Mouse (Mus musculus): Measurements from ENCODE around the gene Usp32.

Usp32 gene

GRCm38 (mm10) chr11:84979351-84979750 is 160.6 kb downstream of the Usp32 start:
- DNase-seq (ENCODE audit: low spot score in 2 of 2), result no peak

GRCm38 (mm10) chr11:84978113-84978512 is 161.8 kb downstream of the Usp32 start:
- peak in 1 of 2 experiments; percentile 66 for DNase-seq (ENCODE audit: low spot score in 2 of 2)

- no peak for DNase-seq (ENCODE audit: low spot score in 2 of 2)
These were observed 162.5 kb downstream of the Usp32 start for GRCm38 (mm10) chr11:84977385-84977952.

- no peak for DNase-seq (ENCODE audit: low spot score in 2 of 2)
These were observed 163.3 kb downstream of the Usp32 start for GRCm38 (mm10) chr11:84976706-84977105.

GRCm38 (mm10) chr11:84974582-84974981 is 165.4 kb downstream of the Usp32 start:
- DNase-seq (ENCODE audit: low spot score in 2 of 2), result no peak

- no peak for DNase-seq (ENCODE audit: low spot score in 2 of 2)
These were observed 166.3 kb downstream of the Usp32 start for GRCm38 (mm10) chr11:84973661-84974060.

- peak in 1 of 2 experiments; percentile 30 for DNase-seq (ENCODE audit: low spot score in 2 of 2)
These were observed 167.9 kb downstream of the Usp32 start for GRCm38 (mm10) chr11:84972067-84972466.

- DNase-seq (ENCODE audit: low spot score in 2 of 2), result no peak
These were observed 171.2 kb downstream of the Usp32 start for GRCm38 (mm10) chr11:84968775-84969174.

GRCm38 (mm10) chr11:84968309-84968708 is 171.7 kb downstream of the Usp32 start:
- no peak for DNase-seq (ENCODE audit: low spot score in 2 of 2)

- DNase-seq (ENCODE audit: low spot score in 2 of 2), result no peak
These were observed 172.8 kb downstream of the Usp32 start for GRCm38 (mm10) chr11:84967113-84967512.

GRCm38 (mm10) chr11:84966696-84967095 is 173.3 kb downstream of the Usp32 start:
- no peak for DNase-seq (ENCODE audit: low spot score in 2 of 2)

- DNase-seq (ENCODE audit: low spot score in 2 of 2), result no peak
These were observed 176.4 kb downstream of the Usp32 start for GRCm38 (mm10) chr11:84963556-84963955.

GRCm38 (mm10) chr11:84962536-84962935 is 177.4 kb downstream of the Usp32 start:
- DNase-seq (ENCODE audit: low spot score in 2 of 2), result no peak

GRCm38 (mm10) chr11:84961571-84961970 is 178.4 kb downstream of the Usp32 start:
- no peak for DNase-seq (ENCODE audit: low spot score in 2 of 2)

- no peak for DNase-seq (ENCODE audit: low spot score in 2 of 2)
These were observed 179.2 kb downstream of the Usp32 start for GRCm38 (mm10) chr11:84960780-84961179.

GRCm38 (mm10) chr11:84960291-84960690 is 179.7 kb downstream of the Usp32 start:
- no peak for DNase-seq (ENCODE audit: low spot score in 2 of 2)

- no peak for DNase-seq (ENCODE audit: low spot score in 2 of 2)
These were observed 180.2 kb downstream of the Usp32 start for GRCm38 (mm10) chr11:84959701-84960181.

GRCm38 (mm10) chr11:84959181-84959580 is 180.8 kb downstream of the Usp32 start:
- no peak for DNase-seq (ENCODE audit: low spot score in 2 of 2)

GRCm38 (mm10) chr11:84958271-84958630 is 181.7 kb downstream of the Usp32 start:
- no peak for DNase-seq (ENCODE audit: low spot score in 2 of 2)

GRCm38 (mm10) chr11:84957591-84958270 is 182.2 kb downstream of the Usp32 start, which contains the start of gene Car4:
Gene Car4 (plus strand): TSS chr11:84957786.
- DNase-seq (ENCODE audit: low spot score in 2 of 2), result no peak

GRCm38 (mm10) chr11:84957171-84957570 is 182.8 kb downstream of the Usp32 start:
- DNase-seq (ENCODE audit: low spot score in 2 of 2), result no peak

- DNase-seq (ENCODE audit: low spot score in 2 of 2), result no peak
These were observed 183.6 kb downstream of the Usp32 start for GRCm38 (mm10) chr11:84956400-84956799.

- DNase-seq (ENCODE audit: low spot score in 2 of 2), result no peak
These were observed 187.3 kb downstream of the Usp32 start for GRCm38 (mm10) chr11:84952611-84953010.

Measured in spleen, postnatal 10 days (tissue).